Mouse (Mus musculus): ENCODE measurements at regions not wholly inside any gene's neighbourhood (a gene's known extent, or its start where the extent isn't known, plus 50 kb on each side); places are given as distances from the start of the nearest gene placed in this dataset.

GRCm38 (mm10) chr17:74122944-74123343 lies 75.2 kb upstream of the Srd5a2 start:
- no peak for TF ChIP-seq EP300 (IDR thresholded peaks at IDR 0.05; ENCODE audit: insufficient read depth, low read depth, low read length)
- TF ChIP-seq POLR2A (IDR thresholded peaks at IDR 0.05; ENCODE audit: insufficient read depth, low read depth, low read length): no peak
